Mouse (Mus musculus) stomach, postnatal 0 days (tissue): Measurements from ENCODE around the gene Wnt4.

Source experiments
- CTCF ChIP-seq: IDR thresholded peaks from 2 replicates; pipeline ENCODE4 v1.5.1; 2016; ENCODE audit warnings: antibody characterized with exemption, low read depth, mild to moderate bottlenecking, moderate library complexity
- EP300 ChIP-seq: optimal IDR thresholded peaks from 2 replicates; pipeline ENCODE3; 2016; ENCODE audit warnings: antibody characterized with exemption

DNA sequence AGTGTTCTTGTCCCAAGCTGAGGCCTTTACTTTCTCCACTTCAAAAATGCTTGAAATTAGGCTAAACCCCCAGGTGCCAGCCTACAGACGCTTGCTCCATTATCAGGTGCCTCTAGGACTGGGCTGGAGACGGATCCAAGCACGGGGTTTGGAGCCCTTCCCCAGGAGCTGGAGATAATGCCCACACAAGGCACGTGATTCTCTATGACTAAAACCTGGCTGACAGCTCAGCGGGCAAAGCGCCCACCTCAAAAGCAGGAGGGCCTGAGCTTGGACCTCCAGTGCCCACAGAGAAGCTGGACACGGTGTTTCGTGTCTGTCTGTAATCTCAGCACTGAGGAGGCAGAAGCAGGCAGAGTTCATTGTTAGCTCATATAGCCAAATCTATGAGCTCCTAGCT lies 5.4 kb upstream of the Wnt4 start:
- TF ChIP-seq CTCF (no peak), EP300 (no peak)
